Mouse (Mus musculus) hindbrain, embryonic 13.5 days (tissue): ENCODE measurements around the gene Mdc1. TPM values are rescaled to one million over a fixed set of nuclear protein-coding genes. Genes with fewer than 3 reads are reported as not detected.

ENCODE experiments used
- ATAC-seq: fragments of 200-750 bp; cut with Nextera tagmentation; 2 replicates; pipeline ENCODE4 v1.8.0; 2017; ENCODE audit warnings: moderate TSS enrichment; ENCODE audit not compliant: low FRiP score
- H3K27ac ChIP-seq: fragments of 300-500 bp; sonication (generic); 2 replicates; pipeline ENCODE4 v1.5.1; 2015; ENCODE audit warnings: inconsistent platforms, mild to moderate bottlenecking, moderate library complexity
- H3K27me3 ChIP-seq: fragments of 300-500 bp; sonication (generic); 2 replicates; pipeline ENCODE4 v1.6.1; 2015; ENCODE audit warnings: mild to moderate bottlenecking, inconsistent platforms
- H3K36me3 ChIP-seq: fragments of 300-500 bp; sonication (generic); 2 replicates; pipeline ENCODE4 v1.6.1; 2015; ENCODE audit warnings: mild to moderate bottlenecking, inconsistent platforms
- H3K4me1 ChIP-seq: fragments of 300-500 bp; sonication (generic); replicated peaks from 2 replicates; pipeline ENCODE4 v1.6.1; 2015; ENCODE audit warnings: inconsistent platforms
- H3K4me2 ChIP-seq: fragments of 300-500 bp; sonication (generic); 2 replicates; pipeline ENCODE4 v1.6.1; 2015; ENCODE audit warnings: inconsistent platforms, mild to moderate bottlenecking, moderate library complexity
- H3K4me3 ChIP-seq: fragments of 300-500 bp; sonication (generic); 2 replicates; pipeline ENCODE4 v1.5.1; 2015; ENCODE audit warnings: mild to moderate bottlenecking, inconsistent platforms
- H3K9ac ChIP-seq: fragments of 300-500 bp; sonication (generic); 2 replicates; pipeline ENCODE4 v1.6.1; 2015; ENCODE audit warnings: mild to moderate bottlenecking, inconsistent platforms
- H3K9me3 ChIP-seq: fragments of 300-500 bp; sonication (generic); 2 replicates; pipeline ENCODE4 v1.6.1; 2016; ENCODE audit warnings: inconsistent platforms
- WGBS: fragments of 180-500 bp; shearing (Covaris S2); methylation state at CpG from one replicate; pipeline ENCODE4 v1.1.7; 2015; 5-methylcytosine and 5-hydroxymethylcytosine counted together
- polyA plus RNA-seq: library from polyadenylated mRNA; unstranded; fragments of >200 nt; fragmentation: Nextera tagmentation; extraction: Ambion mirVana; gene quantifications from 2 replicates; pipeline ENCODE4 v1.2.1, GENCODE M21; 2015

The Mdc1 gene
- polyA plus RNA-seq, result 11.0 and 11.3 TPM in 2 replicates

DNA sequence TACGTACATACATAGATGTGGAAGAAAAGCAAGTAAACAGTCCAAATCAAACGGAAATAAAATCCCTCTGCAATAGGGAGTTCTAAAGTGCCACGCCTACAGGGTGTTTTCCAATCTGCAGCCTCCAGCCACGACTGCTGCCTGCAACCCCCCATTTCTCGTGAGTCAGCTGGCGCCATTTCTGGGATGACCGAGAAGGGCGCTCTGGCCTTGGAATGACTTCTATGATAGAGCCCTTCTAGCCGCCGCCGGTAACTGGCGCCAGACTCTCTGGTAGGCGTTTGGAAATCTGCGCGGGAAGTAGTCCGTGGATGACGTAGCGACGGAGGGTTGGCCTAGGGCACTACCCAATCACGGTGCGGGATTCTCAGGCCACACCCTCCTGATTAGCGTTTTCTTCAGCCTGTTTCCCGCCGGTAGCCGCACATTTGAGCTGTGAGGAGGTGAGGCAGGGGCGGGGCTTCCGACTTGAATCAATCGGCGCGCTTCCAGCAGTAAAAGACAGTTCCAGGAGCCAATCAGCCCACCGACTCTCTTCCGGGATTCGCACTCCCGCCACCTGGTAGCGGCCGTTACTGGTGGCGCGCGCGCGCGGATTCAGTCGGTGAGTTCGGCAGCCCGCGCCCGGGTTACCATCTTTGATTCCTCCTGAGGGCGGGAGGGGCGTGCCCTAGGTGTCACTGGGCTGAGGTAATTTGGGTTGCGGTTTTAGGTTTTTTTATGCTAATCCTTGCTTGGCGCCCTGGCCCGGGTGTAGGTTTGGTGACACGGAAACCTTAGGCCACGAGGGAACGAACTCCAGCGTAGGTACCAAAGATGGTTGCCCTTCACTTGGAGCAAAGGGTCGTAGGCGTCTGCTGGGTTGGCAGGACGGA lies at the start of gene Mdc1:
Gene Mdc1, plus strand, starts transcription at position 440 of the 875 bp plus-strand sequence.
- H3K4me1 ChIP-seq, result peaks cover 34% of the 10 kb centered on the region
- H3K36me3 ChIP-seq, result peaks cover 21% of the 10 kb centered on the region
- H3K4me3 ChIP-seq, result peak within 1 kb of the TSS; percentile 60
- peak within 1 kb of the TSS; percentile 76 for H3K9ac ChIP-seq
- H3K9me3 ChIP-seq, result no peaks in the 10 kb centered on the region
- H3K27me3 ChIP-seq, result no peaks in the 10 kb centered on the region
- peak within 1 kb of the TSS; percentile 75 for H3K4me2 ChIP-seq
- H3K27ac ChIP-seq, result peak within 1 kb of the TSS; percentile 78
- peak; percentile 92 for ATAC-seq
- WGBS, result under 1% methylated on average over 59 of the region's 59 CpGs

GRCm38 (mm10) chr17:35792837-35793236 lies 48.5 kb upstream of the Mdc1 start:
- H3K27me3 ChIP-seq, result 0 out of 2 replicates have a peak, but pooled peaks cover 3% of the 10 kb centered on the region

GRCm38 (mm10) chr17:35795099-35795498 lies 46.2 kb upstream of the Mdc1 start:
- Histone ChIP-seq H3K9me3 (no peaks in the 10 kb centered on the region), H3K4me2 (no peak overlapping the region)

More at GRCm38 (mm10) chr17:35792837-35793236, 48.5 kb upstream of the Mdc1 start:
- Histone ChIP-seq H3K4me1 (no peaks in the 10 kb centered on the region), H3K9ac (no peak overlapping the region), H3K4me2 (no peak overlapping the region), H3K27ac (no peak overlapping the region), H3K4me3 (no peak overlapping the region), H3K9me3 (no peaks in the 10 kb centered on the region), H3K36me3 (no peaks in the 10 kb centered on the region)
- WGBS, result 96% methylated on average over 2 of the region's 2 CpGs
- no peak for ATAC-seq

DNA sequence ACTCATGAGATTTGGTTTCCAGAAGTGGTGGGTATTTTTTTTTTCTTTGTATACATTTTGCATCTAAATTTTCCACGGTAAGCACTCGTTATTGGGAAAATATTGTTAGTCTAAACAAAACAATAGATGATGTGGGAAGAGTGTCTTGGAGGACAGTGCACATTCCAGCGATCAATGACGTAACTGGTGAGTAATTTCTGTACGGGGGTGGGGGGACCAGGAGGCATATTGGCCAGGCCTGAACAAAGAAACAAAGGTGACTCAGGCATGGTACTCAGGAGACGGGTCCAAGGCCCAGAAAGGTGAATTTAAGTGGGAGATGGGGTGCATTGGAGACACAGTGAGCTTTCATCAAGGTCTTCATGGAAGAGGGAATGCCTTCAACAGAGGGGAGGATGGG lies 45.7 kb upstream of the Mdc1 start:
- H3K9me3 ChIP-seq, result no peaks in the 10 kb centered on the region
- no peak for ATAC-seq
- no peaks in the 10 kb centered on the region for H3K27me3 ChIP-seq
- no peak overlapping the region for H3K27ac ChIP-seq
- no peak overlapping the region for H3K4me3 ChIP-seq
- no peaks in the 10 kb centered on the region for H3K36me3 ChIP-seq
- 74% methylated on average over 6 of the region's 6 CpGs for whole genome bisulfite sequencing
- no peak overlapping the region for H3K9ac ChIP-seq
- no peak overlapping the region for H3K4me2 ChIP-seq
- no peaks in the 10 kb centered on the region for H3K4me1 ChIP-seq

More at GRCm38 (mm10) chr17:35795099-35795498, 46.2 kb upstream of the Mdc1 start:
- Histone ChIP-seq H3K27ac (no peak overlapping the region), H3K27me3 (no peaks in the 10 kb centered on the region), H3K36me3 (no peaks in the 10 kb centered on the region), H3K4me3 (no peak overlapping the region), H3K9ac (no peak overlapping the region), H3K4me1 (no peaks in the 10 kb centered on the region)
- WGBS, result 62% methylated on average over 2 of the region's 2 CpGs
- no peak for ATAC-seq

- H3K4me1 ChIP-seq, result no peaks in the 10 kb centered on the region
- H3K36me3 ChIP-seq, result no peaks in the 10 kb centered on the region
- H3K27ac ChIP-seq, result no peak overlapping the region
- ATAC-seq, result no peak
- H3K4me3 ChIP-seq, result no peak overlapping the region
- H3K9me3 ChIP-seq, result no peaks in the 10 kb centered on the region
- no peaks in the 10 kb centered on the region for H3K27me3 ChIP-seq
- WGBS, result 76% methylated on average over 5 of the region's 5 CpGs
- no peak overlapping the region for H3K9ac ChIP-seq
- H3K4me2 ChIP-seq, result no peak overlapping the region
Measured at GRCm38 (mm10) chr17:35796835-35797234, 44.5 kb upstream of the Mdc1 start.

DNA sequence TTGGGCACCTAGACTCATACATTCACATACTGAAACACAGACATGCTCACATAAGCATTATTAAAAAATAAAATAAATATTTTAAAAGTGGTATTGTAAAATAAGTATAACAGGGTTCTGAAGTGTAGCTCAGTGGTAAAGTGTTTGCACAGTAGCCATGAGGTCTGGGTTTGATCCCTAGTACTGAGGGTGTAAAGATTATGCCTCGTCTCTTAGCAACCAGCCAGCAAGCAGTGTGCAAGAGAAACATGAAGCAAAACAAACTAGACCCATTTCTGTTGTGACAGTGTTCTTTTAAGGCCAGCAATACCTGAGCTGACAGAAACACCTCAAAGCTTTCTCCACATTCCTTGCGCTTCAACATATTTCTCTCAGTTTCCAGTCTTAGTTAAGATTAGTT lies 40.4 kb upstream of the Mdc1 start:
- 73% methylated on average over 2 of the region's 2 CpGs for WGBS
- Histone ChIP-seq H3K4me3 (no peak overlapping the region), H3K4me2 (no peak overlapping the region), H3K36me3 (no peaks in the 10 kb centered on the region), H3K9me3 (no peaks in the 10 kb centered on the region), H3K9ac (no peak overlapping the region), H3K4me1 (0 out of 2 replicates have a peak, but pooled peaks cover 3% of the 10 kb centered on the region), H3K27me3 (no peaks in the 10 kb centered on the region), H3K27ac (no peak overlapping the region)
- no peak for ATAC-seq

DNA sequence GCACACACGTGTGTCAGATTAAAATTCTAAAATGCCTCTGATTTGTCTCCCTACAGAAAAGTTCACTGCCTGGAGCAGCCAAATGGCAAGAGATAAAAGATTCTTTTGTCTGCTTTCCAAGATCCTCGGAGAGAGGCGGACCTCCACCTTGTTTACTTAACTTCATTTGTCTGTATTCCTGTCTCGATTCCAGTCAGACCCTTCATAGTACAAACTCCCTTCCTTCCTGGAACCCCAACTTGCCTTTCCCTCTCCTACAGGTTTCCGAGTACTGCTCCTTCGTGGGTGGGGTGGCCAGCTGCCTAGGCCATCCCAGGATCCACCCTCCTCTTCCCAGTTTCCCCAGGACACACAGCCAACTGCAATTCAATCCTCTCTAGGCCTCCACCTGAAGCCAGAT lies 38.3 kb upstream of the Mdc1 start:
- Histone ChIP-seq H3K9ac (no peak overlapping the region), H3K4me1 (0 out of 2 replicates have a peak, but pooled peaks cover 3% of the 10 kb centered on the region), H3K36me3 (no peaks in the 10 kb centered on the region), H3K27ac (no peak overlapping the region), H3K4me2 (no peak overlapping the region), H3K27me3 (no peaks in the 10 kb centered on the region), H3K9me3 (no peaks in the 10 kb centered on the region), H3K4me3 (no peak overlapping the region)
- WGBS, result 53% methylated on average over 6 of the region's 6 CpGs
- ATAC-seq, result no peak

DNA sequence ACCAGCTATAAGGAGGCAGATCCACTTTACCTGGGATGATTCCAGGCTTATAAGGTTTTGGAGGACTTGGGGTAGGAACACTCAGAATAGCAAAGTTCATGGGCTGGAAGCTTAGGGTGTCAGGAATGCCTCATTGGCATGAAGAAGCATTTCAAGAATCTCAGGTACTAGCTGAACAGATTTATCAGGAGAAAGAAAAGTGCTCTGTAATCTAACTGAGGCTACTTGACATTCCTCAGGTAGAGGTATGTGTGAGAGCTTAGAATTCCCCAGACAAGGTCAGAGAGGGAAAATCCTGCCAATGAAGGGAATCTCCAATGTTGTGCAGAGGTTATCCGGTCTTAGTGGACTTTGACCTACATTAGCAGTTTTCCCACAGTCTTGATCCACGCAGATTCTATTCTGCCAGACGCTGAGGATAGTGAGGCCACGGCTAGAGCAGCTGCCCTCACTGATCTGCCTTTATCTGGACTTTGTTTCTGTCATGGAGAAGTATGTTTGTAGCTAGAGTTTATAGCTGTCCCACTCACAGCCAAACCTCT lies 37.4 kb upstream of the Mdc1 start:
- Histone ChIP-seq H3K27ac (no peak overlapping the region), H3K36me3 (no peaks in the 10 kb centered on the region), H3K4me1 (0 out of 2 replicates have a peak, but pooled peaks cover 3% of the 10 kb centered on the region), H3K9me3 (no peaks in the 10 kb centered on the region), H3K4me3 (no peak overlapping the region), H3K27me3 (no peaks in the 10 kb centered on the region), H3K4me2 (no peak overlapping the region), H3K9ac (no peak overlapping the region)
- WGBS, result 93% methylated on average over 4 of the region's 4 CpGs
- ATAC-seq, result no peak

- peaks cover 2% of the 10 kb centered on the region for H3K4me1 ChIP-seq
- H3K27ac ChIP-seq, result no peak overlapping the region
- no peak for ATAC-seq
- H3K9me3 ChIP-seq, result no peaks in the 10 kb centered on the region
- no peak overlapping the region for H3K9ac ChIP-seq
- H3K4me3 ChIP-seq, result no peak overlapping the region
- H3K36me3 ChIP-seq, result no peaks in the 10 kb centered on the region
- H3K4me2 ChIP-seq, result no peak overlapping the region
- WGBS, result 77% methylated on average over 9 of the region's 9 CpGs
- no peaks in the 10 kb centered on the region for H3K27me3 ChIP-seq
Measured at GRCm38 (mm10) chr17:35808073-35808472, 33.2 kb upstream of the Mdc1 start.

GRCm38 (mm10) chr17:35809395-35809794 lies 31.9 kb upstream of the Mdc1 start:
- 89% methylated on average over 11 of the region's 11 CpGs for WGBS
- Histone ChIP-seq H3K9ac (no peak overlapping the region), H3K27me3 (no peaks in the 10 kb centered on the region), H3K27ac (no peak overlapping the region), H3K4me1 (peaks cover 11% of the 10 kb centered on the region), H3K4me3 (no peak overlapping the region), H3K9me3 (no peaks in the 10 kb centered on the region), H3K4me2 (no peak overlapping the region), H3K36me3 (no peaks in the 10 kb centered on the region)
- ATAC-seq, result no peak

DNA sequence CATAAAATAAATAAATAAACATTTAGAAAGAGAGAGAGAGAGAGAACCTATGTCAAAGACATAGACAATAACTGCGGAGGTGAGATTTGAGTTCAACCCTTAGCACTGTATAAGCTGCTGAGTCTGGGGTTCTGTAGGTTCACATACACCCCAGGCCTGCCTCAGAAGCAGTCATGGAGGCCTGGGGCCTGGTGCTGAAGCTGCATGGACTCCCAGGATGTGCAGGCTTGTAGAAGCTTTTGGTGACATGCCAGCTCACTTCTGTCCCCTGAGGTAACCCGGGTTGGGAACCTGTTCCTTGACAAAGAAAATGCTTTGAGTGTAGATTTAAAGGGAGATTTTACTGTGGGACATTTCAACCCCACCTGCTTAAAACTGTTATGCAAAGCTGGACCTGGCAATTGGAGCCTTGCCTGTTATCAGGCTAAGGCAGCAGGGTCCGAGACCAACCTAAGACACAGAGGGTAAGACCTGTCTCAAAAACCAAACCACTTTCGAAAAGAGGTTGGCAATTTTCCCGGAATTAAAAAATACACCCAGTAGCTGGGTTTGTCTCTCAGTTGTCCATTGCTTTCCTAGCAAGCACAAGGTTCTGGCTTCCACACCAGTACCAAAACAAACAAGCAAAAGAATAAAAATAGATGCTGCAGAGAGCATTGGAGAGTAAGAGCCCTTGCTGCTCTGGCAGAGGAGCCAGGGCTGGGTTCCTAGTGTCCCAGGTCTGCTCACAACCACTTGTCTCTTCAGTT lies 30.2 kb upstream of the Mdc1 start:
- WGBS, result 88% methylated on average over 5 of the region's 5 CpGs
- ATAC-seq, result no peak
- peaks cover 11% of the 10 kb centered on the region for H3K4me1 ChIP-seq

GRCm38 (mm10) chr17:35812307-35812706 lies 29.0 kb upstream of the Mdc1 start:
- ATAC-seq, result no peak
- no peaks in the 10 kb centered on the region for H3K9me3 ChIP-seq
- peaks cover 11% of the 10 kb centered on the region for H3K4me1 ChIP-seq
- H3K9ac ChIP-seq, result no peak overlapping the region
- no peaks in the 10 kb centered on the region for H3K36me3 ChIP-seq
- no peak overlapping the region for H3K4me3 ChIP-seq
- H3K4me2 ChIP-seq, result no peak overlapping the region
- no peak overlapping the region for H3K27ac ChIP-seq
- WGBS, result 77% methylated on average over 5 of the region's 5 CpGs
- H3K27me3 ChIP-seq, result peaks cover under 1% of the 10 kb centered on the region; the same call in 1 of the 2 replicates

More for the DNA sequence above, 30.2 kb upstream of the Mdc1 start:
- Histone ChIP-seq H3K27ac (no peak overlapping the region), H3K9me3 (no peaks in the 10 kb centered on the region), H3K9ac (no peak overlapping the region), H3K27me3 (no peaks in the 10 kb centered on the region), H3K4me2 (no peak overlapping the region), H3K36me3 (no peaks in the 10 kb centered on the region), H3K4me3 (no peak overlapping the region)
